Mouse (Mus musculus) kidney, postnatal 4 days (tissue): ENCODE results near the gene BC049715.
A peak's percentile ranks its signal among the peaks of the same experiment; 100 is the strongest.

Experiments
- DNase-seq, 2 experiments: peaks; one replicate each; pipeline ENCODE4 v3.0.0; 2021; ENCODE audit warnings: mixed read lengths in 2 of 2

Gene BC049715

DNA sequence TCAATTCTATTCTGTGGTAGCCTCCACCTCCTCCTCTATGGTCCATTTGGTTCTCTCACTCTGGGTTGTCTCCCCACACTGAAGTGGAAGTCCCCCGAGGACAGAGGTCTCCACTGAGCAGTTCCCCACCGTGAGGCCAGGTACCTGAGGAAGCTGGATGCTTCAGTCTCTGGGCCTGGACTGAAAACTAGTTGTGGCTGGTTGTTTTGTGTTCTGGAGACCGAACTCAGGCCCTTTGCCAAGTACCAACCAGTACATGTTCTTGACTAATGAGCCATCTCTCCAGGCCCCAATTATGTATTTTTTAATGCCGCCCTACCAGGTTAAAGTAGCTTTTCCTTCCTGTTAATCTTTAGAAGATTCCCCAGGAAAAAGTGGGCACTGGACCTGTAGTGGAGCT lies 24.9 kb downstream of the BC049715 start:
- DNase-seq, result no peak

DNA sequence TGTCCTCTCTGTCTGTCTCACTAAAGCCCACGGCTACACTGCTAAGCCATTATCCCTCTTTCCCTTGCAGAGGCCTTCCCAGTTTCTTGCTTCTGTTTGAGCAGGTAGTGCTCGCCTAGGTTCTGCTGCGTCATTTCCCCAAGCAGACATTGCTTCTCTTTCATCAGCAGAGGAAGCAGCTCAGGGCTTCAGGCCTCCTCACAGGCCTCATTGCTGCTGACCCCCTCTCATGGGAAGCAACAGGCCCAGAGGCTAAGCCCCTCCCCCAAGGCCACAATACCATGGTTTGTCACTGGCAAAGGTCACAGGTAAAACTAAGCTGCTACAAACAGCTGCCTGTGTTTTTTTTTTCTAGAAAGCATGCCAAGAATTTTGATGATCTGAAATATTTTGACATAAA lies 25.3 kb downstream of the BC049715 start:
- DNase-seq, result peak; percentile 36 to 57

DNA sequence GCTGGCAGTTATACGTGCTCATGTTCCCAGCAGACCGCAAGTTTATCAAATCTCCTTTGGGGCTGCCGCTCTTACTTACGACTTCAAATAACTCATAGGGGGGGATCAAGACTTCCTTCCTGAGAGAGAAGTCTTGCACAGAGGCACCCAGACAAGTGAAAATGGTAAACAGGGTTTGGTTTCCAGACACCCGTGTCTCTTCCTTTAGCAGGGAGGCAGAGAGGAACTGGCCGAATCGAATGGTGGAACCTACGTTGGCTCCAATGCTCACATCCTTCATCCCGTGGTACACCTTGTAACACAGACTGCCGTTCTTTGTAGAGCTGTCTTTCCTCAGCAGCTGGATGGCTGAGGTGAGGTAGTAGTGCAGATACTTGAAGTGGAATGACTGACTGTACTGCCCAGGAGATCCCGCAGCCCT lies 26.9 kb downstream of the BC049715 start:
- no peak for DNase-seq

DNA sequence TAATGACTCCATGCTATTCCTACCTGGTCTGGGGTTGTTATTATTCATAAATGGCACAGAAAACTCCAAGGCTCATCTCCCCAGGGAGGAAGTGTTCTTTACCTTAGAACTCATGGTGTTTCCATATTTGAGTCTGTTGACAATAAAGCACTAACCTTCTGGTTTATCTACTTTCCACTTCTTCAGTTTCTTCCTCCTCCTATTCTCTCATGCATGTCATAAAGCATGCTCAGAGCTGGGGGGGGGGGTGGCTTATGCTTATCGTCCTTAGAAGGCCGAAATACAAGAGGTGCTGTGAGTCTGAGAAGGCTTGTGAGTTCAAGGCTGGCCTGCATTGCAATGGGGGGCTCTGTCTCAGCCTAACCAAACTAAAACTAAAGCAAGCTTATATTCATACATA lies 27.8 kb downstream of the BC049715 start:
- DNase-seq, result no peak

DNA sequence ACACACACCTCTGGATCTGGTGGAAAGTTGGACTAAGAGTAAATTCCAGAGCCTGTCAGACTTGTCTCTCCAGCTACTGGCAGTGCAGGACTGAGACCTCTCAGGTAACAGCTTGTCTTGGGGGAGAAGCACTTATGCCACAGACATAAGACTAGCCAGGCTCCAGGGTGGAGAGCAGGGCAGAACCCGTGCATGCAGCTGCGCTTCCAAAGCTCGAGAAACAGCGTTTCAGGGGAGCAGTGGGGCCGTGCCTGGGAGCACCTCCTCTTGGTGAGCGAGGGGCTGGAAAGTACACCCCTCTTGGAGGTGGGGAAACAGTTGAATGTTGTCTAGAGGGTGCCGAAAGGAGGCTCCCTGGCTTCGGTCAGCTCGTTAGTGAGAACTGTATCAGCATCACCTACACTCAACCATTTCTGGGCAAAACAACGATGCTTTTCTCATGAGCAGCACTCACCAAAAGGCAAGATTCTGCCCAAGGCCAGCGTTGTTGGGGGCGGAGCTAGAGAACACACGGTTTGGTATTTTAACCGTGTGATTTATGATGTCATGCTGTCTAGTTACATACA lies 28.7 kb downstream of the BC049715 start:
- peak in 1 of 2 experiments; percentile 40 for DNase-seq

DNA sequence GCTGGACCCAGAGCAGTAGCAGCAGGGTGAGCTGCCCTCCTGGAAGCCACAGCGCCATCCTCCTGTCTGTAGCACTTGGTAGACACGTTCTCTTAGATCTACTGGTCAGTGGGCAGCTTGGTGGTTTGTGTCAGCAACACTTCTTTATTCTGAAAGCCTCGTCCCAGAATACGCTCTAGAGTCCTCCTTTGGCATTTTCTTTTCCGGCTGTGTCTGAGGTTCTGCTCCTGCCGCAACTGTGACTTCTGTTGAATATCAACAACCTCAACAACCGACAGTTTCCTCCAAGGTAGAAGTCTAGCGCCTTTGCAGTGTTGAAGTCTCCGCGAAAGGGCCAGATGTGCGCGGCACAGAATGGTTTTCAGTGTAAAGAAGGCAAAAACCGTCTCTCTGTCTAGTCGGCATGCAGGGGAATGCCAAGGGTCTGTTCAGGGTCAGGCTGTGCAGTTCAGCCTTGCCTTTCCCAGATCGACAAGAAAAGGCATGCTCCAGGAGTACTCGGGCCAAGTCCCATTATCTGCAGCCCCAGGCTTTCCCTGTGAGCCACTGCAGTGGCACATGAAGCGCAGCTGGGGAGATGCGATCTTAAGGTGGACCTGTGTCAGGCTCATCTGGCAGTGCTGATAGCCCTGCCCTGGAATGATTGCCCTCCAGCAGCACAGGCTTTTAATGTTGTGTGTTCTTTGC lies 29.9 kb downstream of the BC049715 start, which contains the start of gene Art4:
Art4 (minus strand) TSS at position 548 of the 687 bp plus-strand sequence.
- DNase-seq, result peak; percentile 44 to 57

DNA sequence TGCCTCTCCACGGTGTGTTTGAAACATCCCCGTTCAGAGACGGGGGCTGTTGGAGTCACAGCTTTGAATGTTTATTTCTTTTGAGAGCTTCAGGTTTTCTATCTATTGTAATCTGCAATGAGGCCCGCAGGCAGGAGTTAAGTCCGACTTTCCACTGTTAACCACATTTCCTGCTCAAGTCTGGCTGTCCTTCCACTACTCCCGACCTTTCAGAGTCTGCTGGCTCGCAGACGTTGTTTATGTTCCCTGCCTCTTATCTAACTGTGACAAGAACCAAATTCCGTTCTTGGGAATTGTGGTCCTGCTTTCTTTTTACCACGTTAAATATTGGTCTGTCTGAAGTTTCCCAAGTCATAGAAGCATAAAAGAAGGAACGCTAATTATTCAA lies 30.4 kb downstream of the BC049715 start:
- peak in 1 of 2 experiments; percentile 63 for DNase-seq

DNA sequence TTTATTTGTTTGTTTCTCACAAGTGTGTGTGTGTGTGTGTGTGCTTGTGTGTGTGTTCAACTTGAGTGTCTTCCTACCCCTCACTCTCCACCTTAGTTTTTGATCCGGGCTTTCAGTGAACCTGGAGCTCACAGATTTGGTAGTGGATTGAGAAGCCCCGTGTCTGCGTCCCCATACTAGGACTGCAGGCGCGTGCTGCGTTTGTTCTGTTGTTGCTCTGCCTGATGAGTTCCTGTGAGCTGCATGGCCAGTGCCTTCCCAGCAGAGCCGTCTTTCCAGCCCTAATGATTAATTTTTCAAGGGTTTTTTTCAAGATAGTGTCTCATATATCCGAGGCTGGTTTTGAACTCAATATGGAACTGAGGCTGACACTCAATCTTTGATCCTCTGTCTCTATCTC lies 31.0 kb downstream of the BC049715 start:
- DNase-seq, result peak in 1 of 2 experiments; percentile 39

DNA sequence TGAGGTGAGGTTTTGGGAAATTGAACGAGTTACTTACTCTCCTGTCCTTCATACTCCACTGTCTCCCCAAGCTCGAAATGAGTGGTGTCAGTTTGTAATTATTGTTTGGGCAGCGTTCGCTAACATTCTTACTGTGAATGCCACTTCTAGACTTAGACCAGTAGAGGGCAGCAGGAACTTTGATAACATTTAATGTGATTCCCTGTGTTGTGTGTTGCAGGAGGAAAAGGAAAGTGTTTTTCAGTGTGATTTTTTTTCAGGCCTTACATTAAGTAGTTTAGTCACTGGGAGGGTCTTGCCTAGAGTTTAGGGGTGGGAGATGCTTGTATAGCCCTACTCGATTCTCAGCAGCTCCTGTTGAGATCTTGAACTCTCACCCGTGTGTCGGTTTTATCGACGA lies 33.6 kb downstream of the BC049715 start:
- DNase-seq, result no peak

DNA sequence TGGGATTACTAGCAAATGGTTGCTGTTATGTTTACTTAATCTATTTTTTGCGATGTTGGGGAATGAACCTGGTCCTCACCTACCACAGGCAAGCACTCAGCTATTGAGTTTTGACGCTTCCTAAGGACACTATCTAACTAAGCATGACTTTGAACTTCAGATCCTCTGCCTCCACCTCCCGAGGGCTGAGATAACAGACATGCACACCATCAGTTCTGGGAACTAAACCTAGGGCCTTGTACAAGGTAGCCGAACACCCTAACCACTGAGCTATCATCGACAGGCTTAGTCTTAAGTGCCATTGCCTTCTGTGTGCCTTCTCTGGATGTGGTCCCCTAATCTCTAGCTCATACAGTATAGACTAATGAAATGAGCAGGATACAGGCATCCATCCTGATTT lies 37.9 kb downstream of the BC049715 start:
- DNase-seq, result no peak

DNA sequence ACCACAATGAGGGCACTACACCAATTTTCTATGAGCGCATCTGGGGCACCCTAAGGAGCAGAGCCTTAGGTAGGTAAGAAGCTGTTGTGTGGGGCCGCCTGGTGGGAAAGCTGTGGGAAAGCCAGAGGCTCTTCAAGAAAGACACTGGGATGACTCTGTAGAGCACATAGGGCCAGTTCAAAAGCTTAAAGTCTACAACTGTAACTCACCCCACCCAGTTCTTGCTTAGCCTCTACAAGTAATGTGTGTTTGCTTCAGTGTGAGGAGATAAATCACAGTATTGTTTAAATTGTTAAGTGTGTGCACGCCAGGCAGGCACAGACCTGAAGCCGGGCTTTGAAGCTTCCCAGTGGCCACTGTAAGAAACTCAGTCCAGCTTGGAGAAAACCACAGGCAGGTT lies 38.7 kb downstream of the BC049715 start:
- DNase-seq, result no peak

DNA sequence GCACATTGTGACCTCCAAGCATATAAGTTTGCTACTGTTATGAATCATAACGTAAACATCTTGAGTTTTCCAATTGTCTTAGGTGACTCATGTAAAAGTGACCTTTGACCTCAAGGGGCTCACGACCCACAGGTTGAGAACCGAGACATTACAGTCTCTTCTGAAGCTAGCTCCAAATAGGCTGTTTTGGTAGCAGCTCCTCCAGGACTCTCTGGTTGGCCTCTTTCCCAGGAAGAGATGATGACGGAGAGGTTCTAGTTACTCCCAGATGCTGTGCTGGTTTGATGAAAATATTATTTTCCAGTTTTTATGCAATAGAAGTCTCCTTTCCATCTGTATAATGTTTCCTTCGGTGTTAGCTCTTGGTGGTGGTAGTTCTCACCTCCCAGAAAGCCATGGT lies 41.5 kb downstream of the BC049715 start:
- no peak for DNase-seq

DNA sequence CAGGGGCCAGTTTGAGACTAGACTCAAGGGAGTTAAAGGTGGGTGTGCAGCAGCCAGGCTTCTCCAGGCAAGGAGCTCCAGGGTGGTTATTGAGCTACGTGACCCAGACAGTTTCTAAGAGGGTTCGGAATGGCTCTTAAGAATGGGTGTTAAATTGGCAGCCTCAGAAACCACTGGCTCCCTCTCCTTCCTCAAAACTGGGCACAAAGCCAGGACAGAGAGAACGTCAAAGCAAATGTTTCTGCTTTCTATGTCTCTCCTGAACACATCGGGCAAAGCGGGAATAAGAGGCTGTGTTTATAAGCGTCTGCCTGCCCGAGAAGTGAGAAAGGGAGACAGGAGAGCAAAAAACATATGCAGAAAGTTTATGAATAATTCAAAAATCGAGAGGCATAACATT lies 47.2 kb downstream of the BC049715 start:
- DNase-seq, result no peak

DNA sequence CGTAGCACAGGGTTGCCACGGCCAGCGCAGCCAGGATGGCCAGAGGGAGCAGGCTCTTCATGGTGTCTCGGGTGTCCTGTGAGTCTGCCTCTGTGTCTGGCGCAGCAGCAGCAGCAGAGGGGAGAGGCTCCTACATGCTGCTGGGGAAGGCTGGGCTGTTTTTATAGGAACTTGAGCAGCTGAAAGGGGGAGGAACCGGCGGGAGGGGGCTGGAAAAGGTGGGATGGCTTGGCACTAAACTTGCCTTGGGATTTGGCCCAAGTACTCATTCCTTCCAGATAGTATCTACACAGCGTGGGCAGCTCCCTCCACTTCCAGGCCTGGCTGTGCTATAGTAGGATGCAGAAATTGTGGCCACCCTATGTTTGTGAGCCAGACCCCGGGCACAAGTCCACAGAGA lies 48.2 kb downstream of the BC049715 start, which contains the start of gene Mgp:
Mgp (minus strand) TSS at position 154 of the 400 bp plus-strand sequence.
- DNase-seq, result peak; percentile 69 to 75

DNA sequence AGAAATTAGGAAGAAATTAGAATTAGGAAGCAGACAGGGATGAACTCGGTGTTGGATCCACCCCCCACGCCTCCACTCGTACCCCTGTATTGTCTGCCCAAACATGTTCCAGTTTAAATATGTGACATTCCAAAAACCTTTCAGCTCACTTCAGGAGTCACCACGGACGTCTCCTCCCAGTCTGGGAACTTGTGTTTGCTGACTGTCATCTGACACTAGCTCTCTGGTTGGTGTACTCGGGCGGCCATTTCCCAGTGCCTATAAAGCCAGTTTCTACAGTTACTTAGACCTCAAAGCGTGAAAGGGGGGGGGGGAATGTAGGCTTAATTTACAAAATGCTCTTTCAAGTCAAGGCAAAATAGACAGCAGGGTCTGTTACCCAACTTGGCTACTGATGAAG lies 54.3 kb downstream of the BC049715 start:
- DNase-seq, result no peak

DNA sequence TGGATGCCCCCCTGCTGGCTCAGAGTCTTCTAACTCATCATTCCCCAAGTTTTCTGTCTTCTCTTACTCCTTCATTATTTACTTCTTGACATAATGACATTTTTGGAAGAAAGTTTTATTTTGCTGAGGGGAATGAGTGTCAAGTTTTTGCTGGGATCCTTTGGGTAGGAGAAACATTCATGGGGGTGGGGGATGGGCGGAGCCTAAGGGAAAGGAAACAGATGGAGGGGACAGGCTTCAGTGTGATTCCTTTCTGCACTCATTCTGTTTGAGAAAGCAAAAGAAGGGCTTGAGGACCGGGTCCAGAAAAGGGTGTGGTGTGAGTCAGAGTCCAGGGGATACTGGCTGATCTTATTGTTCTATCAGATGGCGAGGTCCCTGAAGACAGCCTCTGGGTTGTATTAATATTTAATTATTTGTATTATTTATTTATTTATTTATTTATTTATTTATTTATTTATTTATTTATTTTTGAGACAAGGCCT lies 56.0 kb downstream of the BC049715 start:
- peak; percentile 69 to 76 for DNase-seq

DNA sequence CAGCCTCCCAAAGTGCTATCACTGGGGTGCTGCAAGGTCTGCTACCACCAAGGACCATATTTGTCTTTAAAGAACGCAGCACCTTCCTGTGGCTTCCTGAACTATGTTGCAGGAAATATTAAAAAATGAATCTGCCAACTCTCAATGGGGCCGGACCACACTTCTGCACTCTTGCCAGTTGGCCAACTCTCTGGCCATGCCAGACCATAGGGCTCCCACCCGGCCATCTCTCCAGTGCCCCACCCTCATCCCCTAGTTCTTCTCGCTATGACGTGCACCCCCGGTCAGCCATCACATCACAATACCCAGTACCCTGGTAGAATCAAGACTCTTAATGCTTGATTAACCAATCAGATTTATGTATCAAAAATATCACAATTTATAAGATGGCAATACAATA lies 56.5 kb downstream of the BC049715 start:
- DNase-seq, result no peak

DNA sequence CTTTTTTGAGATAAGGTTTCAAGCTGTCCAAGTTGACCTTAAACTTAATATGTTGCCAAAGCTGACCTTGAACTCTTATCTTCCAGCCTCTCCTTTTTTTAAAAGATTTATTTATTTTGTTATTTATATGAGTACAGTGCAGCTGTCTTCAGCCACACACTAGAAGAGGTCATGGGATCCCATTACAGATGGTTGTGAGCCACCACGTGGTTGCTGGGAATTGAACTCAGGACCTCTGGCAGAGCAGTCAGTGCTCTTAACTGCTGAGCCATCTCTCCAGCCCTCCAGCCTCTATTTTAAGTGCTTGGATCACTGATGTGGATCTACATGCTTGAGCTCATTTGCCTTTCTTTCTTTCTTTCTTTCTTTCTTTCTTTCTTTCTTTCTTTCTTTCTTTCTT lies 57.3 kb downstream of the BC049715 start:
- DNase-seq, result peak in 1 of 2 experiments; percentile 47

DNA sequence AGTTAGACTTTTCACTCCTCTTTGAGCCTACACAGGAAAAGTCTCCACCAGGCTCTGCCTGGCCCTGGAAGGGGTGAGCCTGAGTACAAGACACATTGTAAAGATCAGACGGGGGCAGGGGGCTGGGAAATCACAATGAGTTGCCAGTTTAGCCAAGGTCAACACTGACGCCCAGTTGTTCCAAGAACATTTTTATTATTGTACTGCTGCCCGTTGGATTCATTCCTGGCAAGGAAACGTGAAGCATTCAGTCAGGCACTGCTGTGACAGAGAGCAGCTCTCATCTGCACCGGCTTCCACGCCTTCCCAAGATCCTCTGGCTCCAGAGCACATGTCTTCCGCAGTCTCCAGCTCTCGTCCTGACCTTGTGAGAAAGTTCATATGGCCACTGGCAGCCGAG lies 60.4 kb downstream of the BC049715 start:
- DNase-seq, result peak; percentile 61 to 74

DNA sequence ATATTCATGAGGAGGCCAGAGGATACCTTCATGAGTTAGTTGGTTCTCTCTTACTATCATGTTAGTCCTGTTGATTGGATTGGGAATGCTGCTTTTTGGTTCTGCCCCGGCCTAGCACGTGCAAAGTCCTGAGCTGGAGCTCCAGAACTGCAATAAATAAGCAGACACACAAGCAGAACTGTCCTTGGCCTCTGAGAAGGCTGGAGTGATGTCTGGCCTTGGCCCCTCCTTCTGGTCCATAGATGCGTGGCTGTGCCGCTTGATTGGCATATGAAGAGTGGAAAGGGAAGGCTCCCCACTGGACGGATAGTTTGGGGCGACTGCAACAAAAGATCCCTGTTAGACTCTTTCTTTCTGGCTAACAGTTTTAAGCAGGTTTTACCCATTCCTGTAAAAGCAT lies 61.6 kb downstream of the BC049715 start:
- no peak for DNase-seq

DNA sequence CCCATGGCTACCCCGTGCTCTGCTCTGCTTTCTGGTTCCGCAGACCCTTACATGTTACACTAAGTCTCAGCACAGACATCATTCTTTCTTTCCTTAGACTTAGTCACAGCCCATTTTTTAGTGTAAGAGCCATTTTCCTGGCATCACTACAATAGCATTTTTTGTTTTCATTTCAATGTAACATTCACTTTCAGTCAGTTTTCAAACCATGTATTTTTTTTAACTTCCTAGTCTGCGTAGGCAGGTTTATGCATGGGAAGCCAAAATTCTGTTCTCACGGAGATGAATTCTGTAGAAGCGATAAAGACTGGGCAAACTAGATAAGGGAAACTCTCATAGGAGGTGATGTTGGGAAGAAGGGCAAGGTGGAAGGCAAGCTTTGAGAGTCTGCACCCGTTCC lies 62.1 kb downstream of the BC049715 start:
- DNase-seq, result no peak
